Mouse (Mus musculus): Measurements from ENCODE around the gene A230072I06Rik. TPM values are rescaled to one million over a fixed set of nuclear protein-coding genes. Genes with fewer than 3 reads are reported as not detected.

A230072I06Rik gene
- polyA plus RNA-seq, 1 experiment from 2014 or later = not detected

- H3K4me1 ChIP-seq (ENCODE audit: control insufficient read depth, insufficient read depth, low read length) = no peaks in the 10 kb centered on the region
- H3K4me3 ChIP-seq (ENCODE audit: low read length) = no peak overlapping the region
- H3K9ac ChIP-seq (ENCODE audit: low read depth, low read length) = no peak overlapping the region
- no peaks in the 10 kb centered on the region for H3K36me3 ChIP-seq (ENCODE audit: control insufficient read depth, insufficient read depth, low read length)
- no peak overlapping the region for H3K4me2 ChIP-seq (replicated peaks; ENCODE audit: low read depth, low read length)
- peaks cover 30% of the 10 kb centered on the region for H3K27me3 ChIP-seq (ENCODE audit: control insufficient read depth, insufficient read depth, low read length)
- no peaks in the 10 kb centered on the region for H3K9me3 ChIP-seq (ENCODE audit: control insufficient read depth, low read length)
- no peak overlapping the region for H3K27ac ChIP-seq (ENCODE audit: low read depth, low read length)
- ATAC-seq (ENCODE audit: low FRiP score, low TSS enrichment) = no peak
- 71% methylated on average over 9 of the region's 9 CpGs for whole genome bisulfite sequencing
Measured at GRCm38 (mm10) chr8:12328476-12328875, 49.9 kb downstream of the A230072I06Rik start.

GRCm38 (mm10) chr8:12330066-12330465, 51.4 kb downstream of the A230072I06Rik start:
- Histone ChIP-seq H3K36me3 (ENCODE audit: control insufficient read depth, insufficient read depth, low read length) (no peaks in the 10 kb centered on the region), H3K9me3 (ENCODE audit: control insufficient read depth, low read length) (no peaks in the 10 kb centered on the region), H3K4me3 (ENCODE audit: low read length) (no peak overlapping the region), H3K27me3 (ENCODE audit: control insufficient read depth, insufficient read depth, low read length) (peaks cover 22% of the 10 kb centered on the region), H3K4me1 (ENCODE audit: control insufficient read depth, insufficient read depth, low read length) (peaks cover 7% of the 10 kb centered on the region), H3K9ac (ENCODE audit: low read depth, low read length) (no peak overlapping the region), H3K27ac (ENCODE audit: low read depth, low read length) (no peak overlapping the region), H3K4me2 (replicated peaks; ENCODE audit: low read depth, low read length) (no peak overlapping the region)
- no peak for ATAC-seq (ENCODE audit: low FRiP score, low TSS enrichment)
- WGBS = 17% methylated on average over 8 of the region's 8 CpGs

Other genes starting within 250 kb of the A230072I06Rik start
- gene Sox1, start 116.5 kb downstream of the A230072I06Rik start, polyA plus RNA-seq (2014; fragmentation: Nextera tagmentation; extraction: Ambion mirVana) = not detected in 2 replicates